Mouse (Mus musculus) macrophage (primary cell): ENCODE results near the gene Bcr. TPM values are rescaled to one million over a fixed set of nuclear protein-coding genes. Genes with fewer than 3 reads are reported as not detected.
"Not testable (repeated sequence)": the region's sequence is repeated elsewhere in the genome, so short reads cannot be mapped to it uniquely, and the experiment has no call there.

Source experiments
- H3K27ac ChIP-seq: fragments of 350-480 bp; formaldehyde crosslinking; 2 replicates; pipeline ENCODE4 v1.9.0; 2021
- H3K36me3 ChIP-seq: fragments of 350-480 bp; formaldehyde crosslinking; 2 replicates; pipeline ENCODE4 v1.9.0; 2021; ENCODE audit errors: inconsistent target
- H3K4me3 ChIP-seq: fragments of 350-480 bp; formaldehyde crosslinking; 2 replicates; pipeline ENCODE4 v1.9.0; 2021; ENCODE audit errors: inconsistent target
- H3K79me2 ChIP-seq: fragments of 350-480 bp; formaldehyde crosslinking; 2 replicates; pipeline ENCODE4 v1.9.0; 2021; ENCODE audit errors: inconsistent target
- WGBS: methylation state at CpG from one replicate; pipeline ENCODE4 v1.1.7; 2026; ENCODE audit warnings: inconsistent platforms; ENCODE audit not compliant: missing documents; 5-methylcytosine and 5-hydroxymethylcytosine counted together
- polyA plus RNA-seq: library from polyadenylated mRNA; stranded (reverse); fragments of 250-400 nt; gene quantifications from 3 replicates; pipeline ENCODE4 v1.2.4, GENCODE M21; 2018; ENCODE audit warnings: inconsistent platforms
- total RNA-seq, 78 experiments: library from RNA; depleted of rRNA; stranded (reverse); fragments of 250-400 nt; gene quantifications; 1 replicate in 9 of 78; 2 replicates in 24 of 78; 3 replicates in 43 of 78; 4 replicates in 2 of 78; pipeline ENCODE4 v1.2.4; 2018; ENCODE audit warnings: inconsistent platforms in 56 of 78

The Bcr gene
- total RNA-seq (2018; cell fraction: chromatin; rRNA removed), result 1 to 10 TPM in 24 of 26 experiments, under 1 TPM in 2; 0.84 to 7.4 (median 2.4) TPM
- total RNA-seq (2018; cell fraction: cytosol; rRNA removed), result 1 to 10 TPM in 20 of 26 experiments, under 1 TPM in 6; 0.65 to 3.0 (median 1.4) TPM
- 1 to 10 TPM in 23 of 26 experiments, under 1 TPM in 3; 0.75 to 6.9 (median 2.2) TPM for total RNA-seq (2018; cell fraction: nucleus; rRNA removed)
- 0.76 to 2.7 TPM (median 1.4 TPM) in 3 replicates for polyA plus RNA-seq

DNA sequence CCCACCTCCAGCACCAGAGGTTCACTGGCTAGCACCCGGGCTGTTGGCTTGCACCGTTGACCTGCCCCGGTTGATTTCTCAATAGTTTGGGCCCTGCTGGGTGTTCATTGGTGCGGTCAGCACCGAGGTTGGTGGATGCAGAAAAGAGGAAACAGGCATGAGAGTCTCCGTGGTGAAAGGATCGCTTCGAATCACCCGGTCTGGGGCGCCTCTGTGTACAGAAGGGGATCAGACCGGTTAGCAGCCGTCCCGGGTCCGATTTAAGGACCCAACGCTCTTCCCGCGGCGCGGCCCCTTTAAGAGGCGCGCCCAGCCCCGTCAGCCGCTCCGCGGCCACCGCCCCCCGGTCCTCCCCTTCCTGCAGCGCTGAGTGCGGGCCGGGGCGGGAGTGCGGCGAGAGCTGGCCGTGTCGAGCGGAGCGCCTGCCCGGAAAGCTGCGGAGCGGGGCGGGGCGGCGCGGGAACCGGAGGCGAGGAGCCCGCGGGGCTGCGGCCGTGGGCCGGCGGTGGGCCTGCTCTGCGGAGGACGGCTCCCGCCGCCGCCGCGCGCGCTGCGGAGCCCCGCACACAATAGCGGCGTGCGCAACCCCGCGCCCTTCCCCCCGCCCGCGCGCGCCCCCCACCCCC lies at the start of gene Bcr:
Bcr (plus strand) TSS at position 376 of the 626 bp plus-strand sequence.
- Histone ChIP-seq H3K27ac (no peak within 1 kb of the TSS), H3K4me3 (peak within 1 kb of the TSS; percentile 5; the same call in 1 of the 2 replicates), H3K36me3 (no peaks in the 10 kb centered on the region), H3K79me2 (no peaks in the 10 kb centered on the region; the same call in 1 of the 2 replicates)
- 2% methylated on average over 38 of the region's 73 CpGs for WGBS

DNA sequence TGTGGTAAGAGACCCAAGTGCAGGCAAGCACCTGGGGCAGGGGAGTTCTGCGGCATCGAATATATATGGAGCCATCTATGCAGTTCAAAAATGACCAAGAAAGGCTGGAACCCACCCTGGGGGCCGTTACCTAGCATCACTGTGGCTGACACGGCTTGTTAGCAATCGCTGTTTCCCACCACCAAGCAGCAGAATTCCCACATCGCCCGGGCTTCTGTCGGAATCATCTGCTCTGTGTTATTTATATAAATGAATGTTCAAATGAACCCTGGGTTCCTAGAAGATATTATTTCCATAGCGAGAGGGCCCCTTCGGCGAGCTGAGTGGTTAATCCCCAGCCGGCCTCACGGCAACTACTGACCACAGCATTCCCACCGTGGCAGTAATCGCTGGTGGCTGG lies 49.7 kb upstream of the Bcr start:
- 96% methylated on average over 15 of the region's 15 CpGs for WGBS
- no peak overlapping the region for H3K4me3 ChIP-seq
- no peaks in the 10 kb centered on the region for H3K79me2 ChIP-seq
- no peaks in the 10 kb centered on the region for H3K36me3 ChIP-seq
- H3K27ac ChIP-seq, result no peak overlapping the region

- Histone ChIP-seq H3K4me3 (no peak overlapping the region), H3K36me3 (no peaks in the 10 kb centered on the region), H3K79me2 (no peaks in the 10 kb centered on the region), H3K27ac (no peak overlapping the region)
- WGBS, result 76% methylated on average over 14 of the region's 14 CpGs
Observed at GRCm38 (mm10) chr10:75015465-75015864, 44.9 kb upstream of the Bcr start.

DNA sequence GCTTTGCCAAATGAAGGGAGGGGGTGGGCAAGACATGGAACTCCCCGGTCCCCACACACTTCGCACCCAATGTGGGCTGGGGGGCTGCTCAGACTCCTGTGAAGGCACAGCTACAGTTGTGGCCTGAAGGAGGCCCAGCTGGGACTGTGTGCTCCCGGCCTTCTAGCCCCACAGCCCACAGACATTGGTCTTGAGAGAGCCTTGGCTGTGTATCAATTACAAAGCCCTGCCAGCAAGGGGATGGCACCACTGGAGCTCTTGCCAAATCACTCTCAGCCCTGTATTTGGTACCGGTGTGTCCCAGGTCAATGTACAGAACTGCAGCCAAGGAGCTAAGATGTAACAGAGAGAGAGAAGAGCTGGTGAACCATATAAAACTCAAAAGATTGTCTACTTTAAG lies 43.9 kb upstream of the Bcr start:
- no peaks in the 10 kb centered on the region for H3K79me2 ChIP-seq
- 96% methylated on average over 4 of the region's 4 CpGs for WGBS

DNA sequence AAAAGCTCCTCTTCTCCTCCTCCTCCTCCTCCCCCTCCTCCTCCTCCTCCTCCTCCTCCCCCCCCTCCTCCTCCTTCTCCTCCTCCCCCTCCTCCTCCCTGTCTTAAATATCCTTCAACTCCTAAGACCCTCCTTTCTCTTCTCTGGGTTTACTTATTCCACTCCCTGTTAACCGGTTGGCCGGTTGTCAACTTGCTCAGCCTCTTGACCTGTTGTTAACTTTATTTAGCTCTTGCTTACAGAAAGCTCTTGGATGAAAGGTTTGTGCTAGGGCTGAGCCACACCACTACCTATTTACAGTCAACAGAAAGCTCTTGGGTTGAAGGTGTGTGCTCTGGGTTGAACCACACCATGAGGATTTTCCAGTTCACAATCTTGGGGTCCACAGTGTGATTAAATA lies 40.1 kb upstream of the Bcr start:
- WGBS, result 87% methylated on average over 2 of the region's 2 CpGs
- Histone ChIP-seq H3K27ac (no peak overlapping the region), H3K4me3 (no peak overlapping the region), H3K36me3 (no peaks in the 10 kb centered on the region), H3K79me2 (no peaks in the 10 kb centered on the region)

More for the DNA sequence above, 43.9 kb upstream of the Bcr start:
- no peaks in the 10 kb centered on the region for H3K36me3 ChIP-seq
- no peak overlapping the region for H3K27ac ChIP-seq
- H3K4me3 ChIP-seq, result no peak overlapping the region

- Histone ChIP-seq H3K36me3 (no peaks in the 10 kb centered on the region), H3K79me2 (no peaks in the 10 kb centered on the region), H3K4me3 (no peak overlapping the region), H3K27ac (no peak overlapping the region)
- 9% methylated on average over 6 of the region's 6 CpGs for WGBS
Observed at GRCm38 (mm10) chr10:75021138-75021537, 39.3 kb upstream of the Bcr start.

DNA sequence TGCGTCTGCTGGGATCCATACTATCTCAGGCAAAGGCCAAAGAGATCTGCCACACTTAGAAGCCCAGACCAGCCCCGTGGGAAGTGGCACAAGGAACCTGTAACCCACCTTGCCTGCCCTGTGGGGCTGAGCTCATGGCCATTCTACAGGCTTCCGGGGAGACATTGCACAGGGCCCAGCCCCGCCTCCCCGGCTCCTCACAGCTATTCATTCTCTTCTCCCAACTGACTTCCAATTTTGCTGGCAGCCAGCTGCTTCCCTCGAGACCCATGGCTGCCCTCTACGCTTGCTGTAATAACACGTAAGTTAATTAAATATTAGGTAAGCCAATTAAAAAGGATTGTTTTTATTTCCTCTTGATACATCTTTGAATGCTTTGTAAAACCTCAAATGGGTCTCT lies 33.9 kb upstream of the Bcr start:
- Histone ChIP-seq H3K79me2 (no peaks in the 10 kb centered on the region), H3K27ac (no peak overlapping the region), H3K4me3 (no peak overlapping the region), H3K36me3 (no peaks in the 10 kb centered on the region)
- 80% methylated on average over 8 of the region's 8 CpGs for WGBS

- Histone ChIP-seq H3K36me3 (no peaks in the 10 kb centered on the region), H3K27ac (no peak overlapping the region), H3K4me3 (no peak overlapping the region), H3K79me2 (no peaks in the 10 kb centered on the region)
- WGBS, result 87% methylated on average over 8 of the region's 8 CpGs
Observed at GRCm38 (mm10) chr10:75028743-75029142, 31.6 kb upstream of the Bcr start.

DNA sequence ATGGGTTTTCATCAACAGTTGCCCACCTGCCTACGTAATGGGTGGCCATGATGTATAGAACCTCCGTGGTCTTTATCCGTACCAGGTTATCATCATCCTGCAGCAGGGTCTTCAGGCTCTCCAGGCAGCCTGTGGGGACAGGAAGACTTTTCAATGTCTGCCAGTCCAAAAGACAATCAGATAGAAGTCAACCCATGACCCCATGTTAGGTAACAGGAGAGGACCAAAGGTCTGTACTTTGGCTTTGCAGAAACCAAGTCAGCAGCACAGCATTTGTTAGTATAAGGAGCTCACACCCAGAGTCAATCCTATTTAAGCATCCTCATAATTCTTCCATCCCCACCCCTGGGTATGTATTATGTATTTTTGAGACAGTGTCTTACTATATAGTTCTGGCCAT lies 30.7 kb upstream of the Bcr start:
- Histone ChIP-seq H3K79me2 (no peaks in the 10 kb centered on the region), H3K36me3 (no peaks in the 10 kb centered on the region), H3K4me3 (no peak overlapping the region), H3K27ac (no peak overlapping the region)
- 92% methylated on average over 3 of the region's 3 CpGs for WGBS

DNA sequence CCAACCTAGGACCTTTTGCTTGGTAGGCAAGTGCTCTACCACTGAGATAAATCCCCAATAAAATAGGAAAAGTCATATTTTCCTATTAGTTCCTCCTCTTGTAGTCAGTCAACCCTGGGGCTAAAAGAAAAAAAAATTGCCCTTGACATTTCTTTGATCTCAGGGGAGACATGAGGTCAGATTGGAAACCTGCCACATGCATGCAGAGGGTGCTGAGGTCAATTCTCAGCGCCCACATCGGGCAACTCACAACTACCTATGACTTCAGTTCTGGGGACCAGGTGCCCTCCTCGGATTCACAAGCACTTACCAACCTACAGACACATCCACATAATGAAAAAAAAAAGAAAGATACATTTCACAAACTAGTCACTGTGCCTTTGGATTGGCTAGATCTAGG lies 30.2 kb upstream of the Bcr start:
- no peaks in the 10 kb centered on the region for H3K36me3 ChIP-seq
- WGBS, result 85% methylated on average over 3 of the region's 3 CpGs
- no peaks in the 10 kb centered on the region for H3K79me2 ChIP-seq
- no peak overlapping the region for H3K27ac ChIP-seq
- H3K4me3 ChIP-seq, result no peak overlapping the region

DNA sequence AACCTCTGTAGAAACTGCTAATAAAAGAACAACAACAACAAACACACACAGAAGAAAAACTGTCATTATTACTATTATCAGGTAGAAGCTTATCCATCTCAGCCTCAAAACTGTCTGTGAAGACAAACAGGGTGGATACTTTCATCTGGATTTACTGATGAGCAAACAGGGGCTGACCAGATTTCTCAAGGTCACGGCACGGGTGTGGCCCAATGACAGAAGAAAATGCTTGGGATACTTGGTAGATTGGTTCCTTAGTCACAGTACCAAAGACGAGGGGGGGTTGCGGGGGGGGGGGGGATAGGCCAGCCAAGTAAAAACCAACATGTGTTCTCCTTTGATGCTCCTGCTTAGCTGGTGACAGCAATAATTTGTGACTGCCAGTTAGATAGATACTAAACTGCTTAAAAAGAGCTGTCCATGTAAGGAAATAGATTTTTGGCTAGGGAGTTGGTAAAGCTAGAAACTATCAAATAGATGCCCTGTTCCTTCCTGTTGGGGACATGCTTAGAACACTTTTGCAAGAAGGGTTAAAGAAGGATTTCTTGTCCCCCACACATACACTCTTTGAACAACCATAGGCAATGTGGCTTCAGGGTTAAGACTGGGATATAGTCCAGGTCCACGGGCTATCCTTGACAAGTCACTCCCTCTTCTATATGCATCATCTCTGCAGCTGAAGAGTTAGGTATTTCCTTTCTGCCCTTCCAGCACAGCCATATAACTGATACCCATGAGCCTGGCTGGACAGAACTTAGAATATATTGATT lies 28.9 kb upstream of the Bcr start:
- no peaks in the 10 kb centered on the region for H3K79me2 ChIP-seq
- 79% methylated on average over 5 of the region's 5 CpGs for WGBS
- no peak overlapping the region for H3K27ac ChIP-seq
- H3K36me3 ChIP-seq, result no peaks in the 10 kb centered on the region
- no peak overlapping the region for H3K4me3 ChIP-seq

DNA sequence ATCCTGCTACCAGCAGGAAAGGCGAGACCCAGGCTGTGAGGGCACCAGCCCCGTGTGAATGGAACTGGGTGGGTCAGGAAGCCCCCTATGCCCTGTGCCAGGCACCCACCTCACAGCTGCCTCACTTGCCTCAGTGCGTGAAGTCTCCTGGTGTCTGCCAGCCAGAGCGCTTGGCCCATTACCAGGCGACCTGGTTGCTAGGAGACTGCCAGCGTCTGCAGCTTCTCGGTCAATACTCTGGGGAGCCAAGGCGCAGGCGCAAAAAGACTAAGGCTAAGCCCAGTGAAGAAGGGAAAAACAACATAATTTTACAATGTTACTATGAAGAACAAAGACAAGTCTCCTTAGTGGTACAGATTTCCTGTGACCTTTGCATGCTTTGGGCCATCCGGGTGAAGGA lies 28.0 kb upstream of the Bcr start, which contains the start of gene Rsph14:
Rsph14 (minus strand) TSS at position 192 of the 400 bp plus-strand sequence.
- Histone ChIP-seq H3K27ac (no peak within 1 kb of the TSS), H3K4me3 (no peak within 1 kb of the TSS), H3K36me3 (no peaks in the 10 kb centered on the region), H3K79me2 (no peaks in the 10 kb centered on the region)
- 74% methylated on average over 10 of the region's 10 CpGs for WGBS

DNA sequence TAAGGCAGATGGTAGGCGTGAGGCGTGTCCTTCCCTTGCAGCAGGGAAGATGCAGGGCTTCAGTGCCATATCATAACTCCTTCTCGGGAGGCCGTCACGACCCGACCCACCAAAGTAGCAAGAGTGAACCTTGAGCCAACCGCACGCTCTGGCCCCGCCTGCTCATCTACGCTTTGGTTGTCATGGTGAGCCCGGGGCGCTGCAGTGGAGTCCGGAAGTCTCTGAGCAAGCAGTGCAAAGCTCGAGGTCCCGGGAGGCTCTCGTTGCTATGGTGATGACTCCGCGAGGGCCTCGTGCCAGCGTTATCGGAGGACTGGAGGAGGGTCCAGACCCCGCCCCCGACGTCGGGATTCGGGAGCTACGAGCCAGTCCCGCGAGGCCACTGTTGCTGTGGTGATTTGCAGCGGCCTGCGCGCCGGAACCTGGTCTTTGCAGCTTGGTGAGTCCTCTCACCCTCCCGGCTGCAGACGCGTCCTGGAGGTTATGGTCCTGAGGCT lies 23.5 kb upstream of the Bcr start, which contains the start of gene Rab36:
Rab36 (plus strand) TSS at position 176 of the 497 bp plus-strand sequence.
- 6% methylated on average over 36 of the region's 36 CpGs for WGBS

DNA sequence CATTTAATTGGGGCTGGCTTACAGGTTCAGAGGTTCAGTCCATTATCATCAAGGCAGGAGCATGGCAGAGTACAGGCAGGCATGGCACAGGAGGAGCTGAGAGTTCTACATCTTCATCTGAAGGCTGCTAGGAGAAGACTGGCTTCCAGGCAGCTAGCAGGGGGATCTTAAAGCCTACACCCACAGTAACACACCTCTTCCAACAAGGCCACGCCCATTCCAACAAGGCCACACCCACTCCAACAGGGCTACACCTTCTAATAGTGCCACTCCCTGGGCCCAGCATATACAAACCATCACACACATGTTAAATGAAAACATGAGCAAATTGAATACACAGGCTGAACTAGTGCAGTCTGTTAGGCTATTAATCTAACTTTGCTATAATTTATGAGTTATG lies 18.3 kb upstream of the Bcr start:
- not testable (repeated sequence) for H3K79me2 ChIP-seq, H3K36me3 ChIP-seq, H3K4me3 ChIP-seq, H3K27ac ChIP-seq
- 53% methylated on average over 1 of the region's 1 CpGs for WGBS

More for the DNA sequence above, 23.5 kb upstream of the Bcr start, which contains the start of gene Rab36:
- H3K27ac ChIP-seq, result no peak within 1 kb of the TSS
- peak within 1 kb of the TSS; percentile 2; the same call in 1 of the 2 replicates for H3K4me3 ChIP-seq
- H3K36me3 ChIP-seq, result no peaks in the 10 kb centered on the region
- no peaks in the 10 kb centered on the region for H3K79me2 ChIP-seq

- Histone ChIP-seq H3K36me3 (no peaks in the 10 kb centered on the region), H3K4me3 (no peak overlapping the region)
Observed at GRCm38 (mm10) chr10:75044459-75044858, 15.9 kb upstream of the Bcr start.

More at GRCm38 (mm10) chr10:75044459-75044858, 15.9 kb upstream of the Bcr start:
- 49% methylated on average over 7 of the region's 7 CpGs for WGBS
- Histone ChIP-seq H3K79me2 (no peaks in the 10 kb centered on the region), H3K27ac (no peak overlapping the region)
